Mouse (Mus musculus) adrenal gland, adult 2 months (tissue): ENCODE data around the gene Dll3. TPM values are rescaled to one million over a fixed set of nuclear protein-coding genes. Genes with fewer than 3 reads are reported as not detected.

Experiments
- DNase-seq: peaks from one replicate; pipeline ENCODE4 v3.0.0; 2021
- long read RNA-seq: library from polyadenylated mRNA; stranded (forward); transcript quantifications from one replicate; pipeline ENCODE4 v2.0.0, GENCODE M21; 2021
- polyA plus RNA-seq: library from polyadenylated mRNA; depleted of rRNA; stranded (reverse); fragments of >200 nt; gene quantifications from 2 replicates; pipeline ENCODE4 v1.2.3, GENCODE M21; 2012; rRNA removed
- total RNA-seq, 2 experiments: library from RNA; stranded (reverse); gene quantifications; 2 replicates each; pipeline ENCODE4 v1.2.3; 2021

Gene Dll3
- under 1 TPM in 1 of 2 experiments, not detected in 1; 0.10 TPM for total RNA-seq
- 0.16 and 0.29 TPM in 2 replicates for polyA plus RNA-seq
- long read RNA-seq, result 0 reads

- DNase-seq, result peak; percentile 64
Measured at GRCm38 (mm10) chr7:28301616-28302433, at the start of gene Dll3. TSS of gene Dll3 (minus strand) at chr7:28302238.

- DNase-seq, result no peak
Measured at GRCm38 (mm10) chr7:28351676-28352191, 49.7 kb upstream of the Dll3 start.

- peak; percentile 99 for DNase-seq
Measured at GRCm38 (mm10) chr7:28350155-28350883, 48.3 kb upstream of the Dll3 start, which contains the start of gene Rps16. TSS of gene Rps16 (plus strand) at chr7:28350652.

DNA sequence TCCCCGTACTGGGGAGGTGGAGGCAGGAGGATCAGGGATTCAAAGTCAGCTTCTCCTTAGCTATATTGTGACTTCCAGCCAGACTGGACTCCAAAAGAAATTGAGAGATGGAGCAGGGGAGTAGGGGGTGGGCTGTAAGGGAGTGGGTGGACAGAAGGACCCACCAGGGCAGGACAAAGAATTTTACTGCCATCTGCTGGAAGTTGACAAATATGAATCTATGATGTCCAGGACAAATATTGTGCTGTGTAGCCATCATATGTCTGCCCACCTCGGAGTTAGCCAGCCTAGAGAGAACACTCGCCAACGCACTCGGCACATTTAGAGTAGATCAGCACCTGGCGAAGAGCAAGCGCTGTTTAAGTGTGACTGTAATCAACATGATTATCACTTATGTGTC lies 46.6 kb upstream of the Dll3 start:
- no peak for DNase-seq

DNA sequence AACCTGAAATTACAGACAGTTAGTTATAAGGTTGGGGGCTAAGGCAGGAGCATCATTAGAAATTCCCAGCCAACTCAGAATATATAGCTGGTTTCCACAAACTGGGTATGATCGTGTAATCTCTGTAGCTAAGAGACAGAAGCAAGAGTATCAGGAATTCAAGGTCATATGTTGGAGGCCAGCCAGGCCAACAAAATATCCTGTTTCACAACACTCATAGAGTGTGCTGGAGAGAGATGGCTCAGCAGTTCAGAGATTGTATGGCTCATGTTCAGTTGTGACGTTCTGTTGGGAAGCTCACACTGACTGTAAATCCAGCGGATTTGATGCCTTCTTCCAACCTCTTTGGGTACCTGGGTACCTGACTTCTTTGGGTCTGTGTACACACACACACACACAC lies 45.7 kb upstream of the Dll3 start:
- DNase-seq, result peak; percentile 83

GRCm38 (mm10) chr7:28344637-28345036 lies 42.6 kb upstream of the Dll3 start:
- no peak for DNase-seq

DNA sequence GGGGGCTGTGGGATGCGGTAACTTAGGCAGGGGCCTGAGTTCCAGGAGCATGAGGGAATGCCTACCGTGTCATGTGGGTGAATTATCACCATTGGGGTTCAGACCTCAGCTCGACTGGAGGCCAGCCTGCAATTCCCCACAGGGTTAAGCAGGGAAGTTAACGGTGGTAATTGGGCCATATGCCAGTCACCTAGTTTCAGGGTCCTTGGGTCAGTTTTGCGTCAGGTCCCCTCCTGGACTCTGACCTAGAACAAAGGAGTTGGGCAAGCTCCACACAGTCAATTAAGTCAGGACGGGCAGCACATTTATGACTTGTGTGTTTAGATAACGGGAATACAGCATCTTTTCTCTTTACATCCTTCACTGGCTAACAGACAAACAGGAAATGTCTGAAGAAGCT lies 39.3 kb upstream of the Dll3 start:
- DNase-seq, result no peak

GRCm38 (mm10) chr7:28339213-28339917 lies 37.3 kb upstream of the Dll3 start:
- peak; percentile 74 for DNase-seq

GRCm38 (mm10) chr7:28338108-28338998 lies 36.3 kb upstream of the Dll3 start, which contains the start of gene Supt5:
TSS of gene Supt5 (minus strand) at chr7:28338746.
- DNase-seq, result peak; percentile 98

DNA sequence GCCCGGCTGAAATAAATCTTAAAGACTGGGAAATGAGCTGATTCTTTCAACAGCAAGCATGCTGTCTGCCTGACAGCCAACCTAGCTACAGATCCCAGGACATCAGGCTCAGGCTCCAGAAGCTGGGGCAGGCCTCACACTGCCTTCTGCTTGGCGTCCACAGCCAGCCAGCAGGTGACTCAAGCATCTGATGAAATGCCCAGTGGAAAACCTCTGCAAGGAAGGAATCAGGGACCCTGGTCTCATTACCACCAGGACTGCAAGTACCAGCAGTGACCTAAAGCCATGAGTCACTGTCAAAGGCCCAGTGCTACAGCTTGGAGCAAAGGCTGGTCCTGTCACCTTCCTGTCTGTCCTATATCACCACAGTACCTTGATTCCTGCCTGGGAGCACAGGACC lies 33.4 kb upstream of the Dll3 start:
- peak; percentile 74 for DNase-seq

- DNase-seq, result peak; percentile 56
Measured at GRCm38 (mm10) chr7:28334534-28334933, 32.5 kb upstream of the Dll3 start.

DNA sequence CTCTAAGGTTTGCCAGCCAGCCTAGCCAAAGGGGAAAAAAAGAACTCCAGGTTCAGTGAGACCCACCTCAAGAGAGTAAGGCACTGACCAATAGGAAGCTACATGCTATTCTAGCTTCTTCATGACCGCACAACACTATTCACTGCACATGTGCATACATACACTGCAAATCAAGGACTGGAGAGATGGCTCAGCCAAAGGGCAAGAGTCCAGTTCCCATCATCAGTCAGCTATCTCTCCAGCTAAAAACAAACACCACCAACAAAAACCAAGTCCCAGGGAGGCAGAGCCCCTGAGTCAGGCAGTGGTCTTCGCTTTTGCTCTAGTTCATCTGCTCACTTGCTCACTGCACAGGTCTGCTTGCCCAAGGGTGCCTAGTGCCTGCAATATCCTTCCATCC lies 26.2 kb upstream of the Dll3 start:
- no peak for DNase-seq

DNA sequence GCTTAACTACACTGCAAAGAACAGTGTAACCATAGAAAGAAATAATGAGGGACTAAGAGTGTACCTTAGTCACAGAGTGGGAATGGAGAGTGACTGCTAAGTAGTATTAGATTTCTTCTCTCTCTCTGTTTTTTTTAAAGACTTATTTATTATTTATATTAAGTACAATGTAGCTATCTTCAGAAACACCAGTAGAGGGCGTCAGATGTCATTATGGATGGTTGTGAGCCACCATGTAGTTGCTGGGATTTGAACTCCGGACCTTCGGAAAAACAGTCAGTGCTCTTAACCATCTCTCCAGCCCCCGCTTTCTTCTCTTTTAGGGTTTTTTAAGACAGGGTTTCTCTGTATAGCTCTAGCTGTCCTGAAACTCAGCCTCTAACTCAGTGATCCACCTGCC lies 24.4 kb upstream of the Dll3 start:
- DNase-seq, result no peak

DNA sequence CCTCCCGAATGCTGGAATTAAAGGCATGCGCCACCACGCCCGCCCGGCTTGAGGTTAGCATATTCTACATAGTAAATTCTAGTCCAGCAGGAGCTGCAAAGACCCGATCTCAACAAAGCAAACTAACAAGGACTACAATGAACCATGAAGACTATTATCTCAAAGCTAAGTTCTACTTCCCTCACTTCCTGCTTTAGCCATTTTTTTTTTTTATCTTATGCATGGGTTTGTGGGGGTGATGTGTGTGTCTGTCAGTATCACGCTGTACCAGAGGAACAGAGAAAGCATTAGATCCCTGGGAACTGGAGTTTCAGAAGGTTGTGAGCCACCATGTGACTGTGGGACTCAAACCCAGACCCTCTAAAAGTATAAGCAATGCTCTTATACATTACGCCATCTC lies 23.3 kb upstream of the Dll3 start:
- no peak for DNase-seq

DNA sequence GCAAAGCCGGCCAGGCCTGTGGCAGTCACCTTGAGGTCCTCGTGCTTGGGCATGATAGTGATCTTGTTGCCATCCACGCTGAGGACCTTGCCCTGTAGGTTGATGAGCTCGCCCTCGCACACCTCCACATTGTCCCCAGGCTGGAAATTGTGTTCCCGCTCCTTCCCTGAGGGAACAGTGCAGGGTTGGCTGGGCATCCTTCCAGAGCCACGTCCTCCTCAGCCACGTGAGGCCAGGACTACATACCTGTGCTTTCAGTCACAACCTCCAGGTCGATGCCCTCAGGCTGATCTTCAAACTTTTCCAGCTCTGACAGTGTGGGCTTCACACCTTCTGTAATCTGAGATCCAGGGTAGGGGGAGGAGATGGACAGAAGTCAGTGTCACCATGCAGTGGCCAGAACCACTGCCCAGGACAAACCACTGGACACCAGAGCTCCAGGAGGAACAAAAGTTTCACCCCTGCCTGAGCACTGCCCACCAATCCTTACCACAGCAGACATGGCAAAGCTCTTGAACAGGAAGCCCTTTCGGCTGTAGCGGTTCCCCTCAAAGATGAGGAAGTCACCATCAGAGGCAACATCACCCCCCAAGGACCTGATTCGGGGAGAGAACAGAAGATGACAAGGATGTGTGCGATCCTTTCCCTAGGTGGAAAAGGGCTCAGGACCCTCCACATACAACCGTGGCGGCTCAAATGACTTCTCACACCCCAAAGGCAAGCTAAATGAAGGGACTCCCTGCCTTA lies 20.1 kb upstream of the Dll3 start:
- no peak for DNase-seq

DNA sequence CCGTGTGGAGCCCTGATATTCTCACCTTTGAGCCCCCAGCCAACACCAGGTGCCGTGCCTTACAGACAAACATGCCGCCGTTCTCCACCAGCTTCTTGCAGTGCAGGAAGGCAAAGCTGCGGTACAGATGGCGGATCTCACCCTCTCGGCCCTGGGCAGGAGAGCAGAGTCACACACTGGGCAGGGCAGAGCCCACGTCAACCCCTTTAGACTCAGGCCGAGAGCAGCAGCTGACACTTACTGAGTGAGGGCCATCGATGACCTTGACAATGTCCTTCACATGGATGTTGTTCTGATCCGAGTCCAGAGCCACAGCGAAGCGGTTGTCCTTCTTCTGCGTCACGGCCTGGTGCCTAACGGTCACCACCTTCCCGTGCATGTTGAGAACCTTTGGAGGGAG lies 16.7 kb upstream of the Dll3 start:
- DNase-seq, result peak; percentile 84

DNA sequence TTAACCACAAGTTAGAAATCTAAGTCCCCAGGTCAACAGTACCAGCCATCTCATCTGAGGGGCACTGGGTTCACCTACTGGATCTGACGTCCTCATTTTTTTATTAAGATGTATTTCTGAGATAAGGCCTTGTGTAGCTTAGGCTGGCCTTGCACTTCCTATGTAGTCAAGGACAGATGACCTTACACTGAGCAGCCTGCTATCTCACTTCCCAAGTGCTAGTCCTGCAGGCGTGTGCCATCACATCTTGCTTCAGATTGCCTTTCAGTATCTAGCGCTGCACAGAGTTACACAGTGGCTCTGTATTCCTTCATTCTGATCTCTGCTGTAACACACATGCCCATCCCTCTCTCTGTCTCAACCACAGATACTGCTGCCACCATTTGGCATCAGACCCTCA lies 16.0 kb upstream of the Dll3 start:
- DNase-seq, result peak; percentile 41

DNA sequence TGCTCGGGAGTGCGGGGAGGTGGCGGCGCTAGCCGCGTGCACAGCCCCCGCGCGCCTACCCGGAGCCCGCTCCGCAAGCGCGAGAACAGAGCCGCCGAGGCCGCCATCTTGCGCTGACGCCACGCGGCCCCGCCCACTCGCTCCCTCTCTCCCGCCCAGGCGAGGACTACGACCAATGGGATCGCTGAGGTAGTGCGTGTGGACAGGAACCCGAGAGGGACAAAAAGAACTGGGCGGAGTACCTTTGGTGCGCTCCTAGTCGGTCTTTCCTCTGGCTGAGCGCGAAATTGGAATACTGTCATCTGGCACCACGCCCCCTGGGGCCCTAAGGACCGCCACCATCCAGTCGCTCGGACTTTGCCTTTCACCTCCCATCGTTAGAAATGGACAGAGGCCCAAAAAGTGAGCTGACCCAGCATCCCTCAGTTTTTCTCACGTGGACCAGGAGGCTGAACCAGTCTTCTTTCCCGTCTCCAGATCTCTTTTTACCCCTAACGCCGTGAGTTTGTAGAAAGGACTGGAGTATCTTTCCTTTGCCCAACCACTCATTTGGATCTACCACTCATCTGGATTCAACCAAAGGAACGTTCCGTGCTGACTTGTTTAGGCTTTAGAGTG lies 10.0 kb upstream of the Dll3 start, which contains the start of gene Timm50:
Gene Timm50, minus strand, starts transcription at position 147 of the 618 bp plus-strand sequence.
- peak; percentile 99 for DNase-seq

GRCm38 (mm10) chr7:28311151-28311925 lies 9.3 kb upstream of the Dll3 start:
- no peak for DNase-seq
